Mouse (Mus musculus): ENCODE data around the gene Actn1.
"Not testable (repeated sequence)": the region's sequence is repeated elsewhere in the genome, so short reads cannot be mapped to it uniquely, and the experiment has no call there.

The Actn1 gene

GRCm38 (mm10) chr12:80260056-80260743 lies at the start of gene Actn1:
TSS of gene Actn1 (minus strand) at chr12:80260371.
- in situ Hi-C loops (cut with MboI, MseI): no loop called here

- in situ Hi-C loops (cut with MboI, MseI): no loop called here
Measured at GRCm38 (mm10) chr12:80307556-80307955, 47.4 kb upstream of the Actn1 start.

GRCm38 (mm10) chr12:80304518-80304917 lies 44.3 kb upstream of the Actn1 start:
- in situ Hi-C loops (cut with MboI, MseI): no loop called here

GRCm38 (mm10) chr12:80300833-80301456 lies 40.8 kb upstream of the Actn1 start:
- in situ Hi-C loops (cut with MboI, MseI): no loop called here

GRCm38 (mm10) chr12:80298714-80299113 lies 38.5 kb upstream of the Actn1 start:
- in situ Hi-C loops (cut with MboI, MseI): no loop called here

- in situ Hi-C loops (cut with MboI, MseI): no loop called here
Measured at GRCm38 (mm10) chr12:80291895-80292435, 31.8 kb upstream of the Actn1 start.

- in situ Hi-C loops (cut with MboI, MseI): no loop called here
Measured at GRCm38 (mm10) chr12:80290964-80291363, 30.8 kb upstream of the Actn1 start.

- in situ Hi-C loops (cut with MboI, MseI): no loop called here
Measured at GRCm38 (mm10) chr12:80290483-80290882, 30.3 kb upstream of the Actn1 start.

- in situ Hi-C loops (cut with MboI, MseI): no loop called here
Measured at GRCm38 (mm10) chr12:80289722-80290121, 29.6 kb upstream of the Actn1 start.

GRCm38 (mm10) chr12:80285890-80286289 lies 25.7 kb upstream of the Actn1 start:
- in situ Hi-C loops (cut with MboI, MseI): no loop called here

- in situ Hi-C loops (cut with MboI, MseI): not testable (repeated sequence)
Measured at GRCm38 (mm10) chr12:80284251-80284650, 24.1 kb upstream of the Actn1 start.

GRCm38 (mm10) chr12:80278866-80279265 lies 18.7 kb upstream of the Actn1 start:
- in situ Hi-C loops (cut with MboI, MseI): no loop called here

- in situ Hi-C loops (cut with MboI, MseI): no loop called here
Measured at GRCm38 (mm10) chr12:80277428-80277827, 17.3 kb upstream of the Actn1 start.

- in situ Hi-C loops (cut with MboI, MseI): no loop called here
Measured at GRCm38 (mm10) chr12:80275187-80275820, 15.1 kb upstream of the Actn1 start.

GRCm38 (mm10) chr12:80273020-80273686 lies 13.0 kb upstream of the Actn1 start:
- in situ Hi-C loops (cut with MboI, MseI): no loop called here

GRCm38 (mm10) chr12:80271806-80272205 lies 11.6 kb upstream of the Actn1 start:
- in situ Hi-C loops (cut with MboI, MseI): no loop called here

GRCm38 (mm10) chr12:80270924-80271323 lies 10.8 kb upstream of the Actn1 start:
- in situ Hi-C loops (cut with MboI, MseI): no loop called here

GRCm38 (mm10) chr12:80269303-80269702 lies 9.1 kb upstream of the Actn1 start:
- in situ Hi-C loops (cut with MboI, MseI): no loop called here

- in situ Hi-C loops (cut with MboI, MseI): no loop called here
Measured at GRCm38 (mm10) chr12:80267962-80268361, 7.8 kb upstream of the Actn1 start.

GRCm38 (mm10) chr12:80264388-80264787 lies 4.2 kb upstream of the Actn1 start:
- in situ Hi-C loops (cut with MboI, MseI): not testable (repeated sequence)

GRCm38 (mm10) chr12:80260744-80261695 lies 849 bp upstream of the Actn1 start:
- in situ Hi-C loops (cut with MboI, MseI): no loop called here
